Mouse (Mus musculus): ENCODE data around the gene Adam34. TPM values are rescaled to one million over a fixed set of nuclear protein-coding genes. Genes with fewer than 3 reads are reported as not detected.
"Not testable (repeated sequence)": the region's sequence is repeated elsewhere in the genome, so short reads cannot be mapped to it uniquely, and the experiment has no call there.

Gene Adam34
- total RNA-seq (2021): not detected
- long read RNA-seq: 0 reads

DNA sequence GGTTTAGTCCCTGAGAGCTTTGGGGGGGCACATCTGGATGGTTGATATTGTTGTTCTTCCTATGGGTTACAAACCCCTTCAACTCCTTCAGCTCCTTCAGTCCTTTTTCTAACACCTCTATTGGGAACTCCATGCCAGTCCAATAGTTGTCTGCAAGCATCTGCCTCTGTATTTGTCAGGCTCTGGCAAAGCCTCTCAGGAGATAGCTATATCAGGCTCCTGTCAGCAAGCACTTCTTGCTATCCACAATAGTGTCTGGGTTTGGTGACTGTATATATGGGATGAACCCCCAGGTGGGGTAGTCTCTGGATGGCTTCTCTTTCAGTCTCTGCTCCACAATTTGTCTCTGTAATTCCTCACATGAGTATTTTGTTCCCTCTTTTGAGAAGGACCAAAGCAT, at the start of gene Adam34:
Adam34 (minus strand) TSS at position 101 of the 400 bp plus-strand sequence.
- no peak for DNase-seq (ENCODE audit: low spot score in 2 of 2)

DNA sequence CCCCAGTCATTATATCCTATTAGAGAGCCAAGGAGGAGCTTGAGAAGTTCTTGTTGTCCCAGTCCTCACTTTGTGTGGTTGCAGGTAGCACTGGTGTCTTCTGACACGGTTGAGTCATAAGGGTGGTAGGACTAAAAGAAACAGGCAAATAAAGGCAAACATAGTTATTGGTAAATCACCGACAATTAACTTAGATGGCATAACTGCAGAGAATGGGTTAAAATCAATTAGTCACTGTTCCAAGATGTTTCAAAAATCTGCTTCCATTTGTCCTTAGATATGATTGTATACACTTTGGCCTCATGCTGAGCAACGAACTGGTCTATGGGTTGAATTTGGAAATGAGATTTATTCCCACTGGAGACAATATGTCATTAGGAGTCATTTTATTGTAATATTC, 82.7 kb downstream of the Adam34 start, which contains the start of gene Gm5346:
Gm5346 (minus strand) TSS at position 101 of the 400 bp plus-strand sequence.
- no peak for DNase-seq (ENCODE audit: low spot score in 2 of 2)

DNA sequence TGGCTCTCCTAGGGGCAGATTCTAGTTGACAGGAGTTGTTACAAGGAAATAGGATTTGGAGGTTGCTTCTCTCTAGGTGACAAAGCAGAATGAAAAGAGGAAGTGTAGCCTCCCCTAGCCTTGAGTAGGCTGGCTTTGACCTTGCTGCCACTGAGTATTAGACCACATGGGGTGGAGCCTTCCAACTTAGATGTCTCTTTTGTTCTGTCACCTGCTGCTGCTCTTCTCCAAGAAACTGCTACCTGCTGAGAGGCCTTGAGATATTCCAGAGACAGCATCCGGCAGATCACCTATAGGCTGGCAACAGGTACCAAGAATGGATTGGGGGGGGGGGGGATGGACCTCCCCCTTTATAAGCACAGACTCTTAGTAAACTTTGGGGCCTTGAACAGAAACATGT, 93.8 kb downstream of the Adam34 start:
- DNase-seq (ENCODE audit: low spot score in 2 of 2): no peak

DNA sequence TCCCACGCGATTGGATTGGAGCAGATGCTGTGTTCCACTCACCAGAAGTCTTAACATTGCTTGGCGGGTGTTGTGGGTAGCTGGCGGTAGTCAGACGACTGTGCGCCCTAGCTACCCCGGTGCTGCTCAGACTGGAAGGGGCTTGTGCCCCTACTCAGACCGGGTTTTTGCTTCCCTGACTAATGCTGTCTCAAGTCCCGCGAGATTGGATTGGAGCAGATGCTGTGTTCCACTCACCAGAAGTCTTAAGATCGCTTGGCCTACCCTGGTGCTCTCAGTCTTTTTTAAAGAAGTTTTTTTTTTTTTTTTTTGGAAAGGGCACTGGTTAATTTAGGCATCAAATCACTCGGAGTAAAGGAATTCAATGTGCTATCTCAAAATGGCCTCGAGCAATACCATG, 106.2 kb downstream of the Adam34 start:
- DNase-seq (ENCODE audit: low spot score in 2 of 2): not testable (repeated sequence)

DNA sequence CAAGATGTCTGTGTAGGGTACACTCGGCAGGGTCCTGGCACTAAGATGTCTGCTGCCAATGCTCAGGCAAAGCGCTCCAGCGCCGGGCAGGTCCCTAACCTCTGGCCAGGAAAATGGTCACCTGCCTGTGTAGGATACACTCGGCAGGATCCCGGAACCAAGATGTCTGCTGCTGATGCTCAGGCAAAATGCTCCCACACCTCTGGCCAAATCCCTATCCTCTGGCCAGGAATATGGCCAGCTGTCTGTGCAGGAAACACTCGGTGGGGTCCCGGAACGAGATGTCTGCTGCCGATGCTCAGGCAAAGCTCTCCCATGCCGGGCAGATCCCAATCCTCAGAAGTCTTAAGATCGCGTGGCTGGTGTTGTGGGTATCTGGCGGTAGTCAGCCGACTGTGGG, 106.7 kb downstream of the Adam34 start:
- DNase-seq (ENCODE audit: low spot score in 2 of 2): not testable (repeated sequence)

Other genes with a start within 250 kb of the Adam34 start
- gene Adam26b, start 181.9 kb downstream of the Adam34 start, total RNA-seq (2021): not detected
- gene Adam26a, start 133.3 kb downstream of the Adam34 start, total RNA-seq (2021): not detected
- not detected for gene Gm5346, start 82.8 kb downstream of the Adam34 start, total RNA-seq (2021)